Mouse (Mus musculus): ENCODE measurements around the gene Pitx1. TPM values are rescaled to one million over a fixed set of nuclear protein-coding genes. Genes with fewer than 3 reads are reported as not detected.
A peak's percentile ranks its signal among the peaks of the same experiment; 100 is the strongest.

The Pitx1 gene
- polyA plus RNA-seq, 1 experiment from 2014 or later, result 0.42 TPM

DNA sequence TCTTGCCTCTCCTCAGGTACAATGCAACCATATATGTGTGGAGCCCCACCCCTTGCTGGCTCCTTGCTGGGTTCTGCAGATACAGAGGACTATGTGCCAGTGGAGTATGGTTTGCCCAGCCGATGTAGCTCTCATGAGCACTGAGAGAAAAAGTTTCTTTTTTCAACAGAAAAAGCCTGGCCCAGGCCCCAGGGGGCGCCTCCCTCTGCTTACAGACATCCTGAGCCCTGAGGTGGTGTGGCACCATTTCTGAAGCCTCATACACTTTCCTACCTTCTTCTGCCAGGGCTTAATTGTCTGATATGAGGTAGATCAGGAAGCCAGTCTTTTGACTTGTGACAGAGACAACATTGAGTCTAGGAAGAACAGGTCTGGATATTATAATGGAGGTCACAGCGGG lies 16.2 kb upstream of the Pitx1 start:
- WGBS, result 74% methylated on average over 3 of the region's 3 CpGs
- Histone ChIP-seq H3K36me3 (ENCODE audit: control insufficient read depth, insufficient read depth, low read length) (no peaks in the 10 kb centered on the region), H3K27me3 (ENCODE audit: control insufficient read depth, insufficient read depth, low read length) (peaks cover 21% of the 10 kb centered on the region)

DNA sequence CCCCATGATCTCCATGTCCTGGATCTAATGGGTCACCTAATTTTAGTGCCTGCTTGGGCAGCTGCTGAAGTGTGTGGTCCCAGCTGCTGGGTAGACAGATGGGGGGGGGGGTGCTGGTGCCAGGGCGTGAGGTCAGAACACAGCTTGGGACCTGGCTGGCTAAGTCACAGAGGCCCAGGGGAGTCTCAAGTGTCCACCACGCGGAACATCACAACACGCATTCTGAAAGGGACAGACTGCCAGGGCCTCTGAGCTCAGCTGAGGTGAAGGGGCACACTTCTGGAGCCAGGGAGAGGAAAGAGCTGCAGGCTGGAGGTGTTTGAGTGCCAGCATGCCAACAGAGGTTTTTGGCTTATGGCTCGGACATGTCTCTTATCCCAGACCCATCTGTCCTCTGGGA lies 14.7 kb upstream of the Pitx1 start:
- 60% methylated on average over 5 of the region's 5 CpGs for WGBS
- H3K27me3 ChIP-seq (ENCODE audit: control insufficient read depth, insufficient read depth, low read length), result peaks cover 26% of the 10 kb centered on the region

More for the DNA sequence above, 16.2 kb upstream of the Pitx1 start:
- H3K4me2 ChIP-seq (replicated peaks; ENCODE audit: low read depth, low read length), result no peak overlapping the region
- H3K4me3 ChIP-seq (ENCODE audit: low read length), result no peak overlapping the region
- no peaks in the 10 kb centered on the region for H3K9me3 ChIP-seq (ENCODE audit: control insufficient read depth, low read length)
- H3K4me1 ChIP-seq (ENCODE audit: control insufficient read depth, insufficient read depth, low read length), result peaks cover 16% of the 10 kb centered on the region
- H3K27ac ChIP-seq (ENCODE audit: low read depth, low read length), result no peak overlapping the region
- ATAC-seq (ENCODE audit: low FRiP score, low TSS enrichment), result no peak
- no peak overlapping the region for H3K9ac ChIP-seq (ENCODE audit: low read depth, low read length)

DNA sequence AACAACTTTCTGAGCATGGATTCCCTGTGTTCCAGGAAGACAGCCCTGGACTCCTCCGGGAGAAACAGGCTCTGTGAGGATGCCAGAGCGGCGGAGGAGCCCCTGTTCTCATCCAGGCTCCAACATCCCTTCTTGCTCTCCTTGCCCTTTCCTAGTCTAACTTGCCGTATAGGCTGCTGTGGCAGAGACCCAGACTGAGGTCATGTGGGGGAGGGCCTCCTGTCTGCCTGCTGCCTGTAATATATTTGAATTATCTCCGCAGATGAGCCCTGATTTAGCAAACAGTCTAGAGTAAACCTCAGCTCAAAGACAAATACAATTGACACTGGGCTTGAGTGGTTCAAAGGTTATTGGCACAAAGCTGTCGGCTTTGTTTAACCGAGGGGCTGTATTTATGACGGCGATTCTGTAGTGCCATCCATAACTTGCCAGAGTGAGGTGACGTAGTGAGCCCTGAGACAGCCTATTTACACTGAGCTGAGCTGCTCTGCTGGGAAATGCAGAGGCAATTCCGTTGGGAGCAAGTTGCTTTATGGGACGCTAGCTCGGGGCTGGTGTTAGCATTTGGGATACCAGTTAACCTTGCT lies 12.7 kb upstream of the Pitx1 start:
- Histone ChIP-seq H3K4me1 (ENCODE audit: control insufficient read depth, insufficient read depth, low read length) (peaks cover 22% of the 10 kb centered on the region), H3K27me3 (ENCODE audit: control insufficient read depth, insufficient read depth, low read length) (peaks cover 33% of the 10 kb centered on the region), H3K27ac (ENCODE audit: low read depth, low read length) (no peak overlapping the region), H3K4me2 (replicated peaks; ENCODE audit: low read depth, low read length) (no peak overlapping the region), H3K36me3 (ENCODE audit: control insufficient read depth, insufficient read depth, low read length) (no peaks in the 10 kb centered on the region), H3K4me3 (ENCODE audit: low read length) (no peak overlapping the region), H3K9me3 (ENCODE audit: control insufficient read depth, low read length) (peaks cover 3% of the 10 kb centered on the region; the same call in 1 of the 2 replicates), H3K9ac (ENCODE audit: low read depth, low read length) (no peak overlapping the region)
- 10% methylated on average over 13 of the region's 13 CpGs for WGBS
- no peak for ATAC-seq (ENCODE audit: low FRiP score, low TSS enrichment)

More for the DNA sequence above, 14.7 kb upstream of the Pitx1 start:
- no peak overlapping the region for H3K9ac ChIP-seq (ENCODE audit: low read depth, low read length)
- no peak overlapping the region for H3K27ac ChIP-seq (ENCODE audit: low read depth, low read length)
- ATAC-seq (ENCODE audit: low FRiP score, low TSS enrichment), result no peak
- no peak overlapping the region for H3K4me2 ChIP-seq (replicated peaks; ENCODE audit: low read depth, low read length)
- H3K9me3 ChIP-seq (ENCODE audit: control insufficient read depth, low read length), result no peaks in the 10 kb centered on the region
- H3K36me3 ChIP-seq (ENCODE audit: control insufficient read depth, insufficient read depth, low read length), result no peaks in the 10 kb centered on the region
- H3K4me3 ChIP-seq (ENCODE audit: low read length), result no peak overlapping the region
- H3K4me1 ChIP-seq (ENCODE audit: control insufficient read depth, insufficient read depth, low read length), result peaks cover 22% of the 10 kb centered on the region

DNA sequence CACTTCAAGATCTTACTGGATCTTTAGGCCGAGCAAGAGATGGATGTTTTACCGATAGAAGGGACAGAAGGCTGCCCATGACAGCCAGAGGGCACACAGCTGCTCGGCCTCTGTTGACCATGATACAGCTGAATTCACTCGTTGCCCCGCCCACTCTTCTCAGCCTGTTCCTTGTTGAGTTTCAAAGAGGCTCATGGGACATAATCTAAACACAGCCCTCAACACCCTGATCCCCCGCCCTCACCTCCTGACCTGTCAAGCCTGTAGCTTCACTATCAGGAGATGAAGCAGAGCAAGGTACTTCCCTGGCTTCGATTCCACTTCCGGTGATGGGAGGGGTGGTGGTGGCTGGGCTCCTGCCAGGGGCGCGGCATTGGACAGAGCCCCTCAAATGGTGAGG lies 11.8 kb upstream of the Pitx1 start:
- Histone ChIP-seq H3K36me3 (ENCODE audit: control insufficient read depth, insufficient read depth, low read length) (no peaks in the 10 kb centered on the region), H3K4me3 (ENCODE audit: low read length) (peak overlapping the region; percentile 15), H3K4me2 (replicated peaks; ENCODE audit: low read depth, low read length) (peak overlapping the region; percentile 39), H3K4me1 (ENCODE audit: control insufficient read depth, insufficient read depth, low read length) (peaks cover 22% of the 10 kb centered on the region), H3K27ac (ENCODE audit: low read depth, low read length) (no peak overlapping the region), H3K27me3 (ENCODE audit: control insufficient read depth, insufficient read depth, low read length) (peaks cover 33% of the 10 kb centered on the region), H3K9me3 (ENCODE audit: control insufficient read depth, low read length) (peaks cover 6% of the 10 kb centered on the region; the same call in 1 of the 2 replicates), H3K9ac (ENCODE audit: low read depth, low read length) (no peak overlapping the region)
- WGBS, result 12% methylated on average over 10 of the region's 10 CpGs
- ATAC-seq (ENCODE audit: low FRiP score, low TSS enrichment), result peak; percentile 74

DNA sequence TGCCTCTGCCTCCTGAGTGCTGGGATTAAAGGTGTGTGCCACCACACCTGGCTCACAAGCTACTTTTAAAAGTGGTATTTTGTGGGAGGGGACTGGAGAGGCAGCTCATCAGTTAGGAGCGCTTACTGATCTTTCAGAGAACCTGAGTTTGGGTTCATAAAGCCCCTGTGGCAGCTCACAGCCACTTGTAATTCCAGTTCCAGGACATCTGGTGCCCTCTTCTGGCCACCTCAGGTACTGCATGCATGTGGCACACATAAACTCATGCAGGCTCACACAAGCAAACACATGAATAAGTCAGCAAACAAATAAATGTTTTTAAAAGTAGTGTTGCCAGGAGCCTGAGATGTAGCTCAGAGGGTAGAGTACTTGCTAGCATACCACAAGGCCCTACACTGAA lies 7.7 kb upstream of the Pitx1 start:
- no peak overlapping the region for H3K9ac ChIP-seq (ENCODE audit: low read depth, low read length)
- peaks cover 21% of the 10 kb centered on the region for H3K4me1 ChIP-seq (ENCODE audit: control insufficient read depth, insufficient read depth, low read length)
- ATAC-seq (ENCODE audit: low FRiP score, low TSS enrichment), result no peak
- WGBS, result 94% methylated on average over 1 of the region's 1 CpGs
- H3K9me3 ChIP-seq (ENCODE audit: control insufficient read depth, low read length), result peaks cover 6% of the 10 kb centered on the region; the same call in 1 of the 2 replicates
- no peak overlapping the region for H3K4me2 ChIP-seq (replicated peaks; ENCODE audit: low read depth, low read length)
- no peak overlapping the region for H3K4me3 ChIP-seq (ENCODE audit: low read length)
- peaks cover 64% of the 10 kb centered on the region for H3K27me3 ChIP-seq (ENCODE audit: control insufficient read depth, insufficient read depth, low read length)
- H3K36me3 ChIP-seq (ENCODE audit: control insufficient read depth, insufficient read depth, low read length), result no peaks in the 10 kb centered on the region
- no peak overlapping the region for H3K27ac ChIP-seq (ENCODE audit: low read depth, low read length)

DNA sequence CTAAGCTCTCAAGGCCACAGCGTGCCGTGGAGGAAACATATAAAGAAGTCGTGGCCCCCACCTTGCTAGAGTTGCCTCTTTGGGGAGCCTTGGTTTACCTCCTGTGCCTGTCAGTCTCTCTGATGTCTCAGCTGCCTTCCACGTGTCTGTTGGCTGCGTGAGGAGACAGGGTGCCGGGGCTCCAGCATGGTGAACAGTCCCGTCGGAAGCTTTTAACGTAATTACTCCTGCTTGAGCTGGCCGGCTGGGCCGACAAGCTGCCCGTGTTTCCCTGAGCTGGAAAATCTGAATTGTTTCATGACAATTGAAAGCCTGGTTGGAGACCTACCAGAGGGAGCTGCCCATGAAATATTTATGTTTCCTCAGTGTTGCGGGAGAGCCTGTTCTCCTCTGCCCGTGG lies 4.2 kb upstream of the Pitx1 start:
- no peak for ATAC-seq (ENCODE audit: low FRiP score, low TSS enrichment)
- H3K36me3 ChIP-seq (ENCODE audit: control insufficient read depth, insufficient read depth, low read length), result no peaks in the 10 kb centered on the region
- H3K27me3 ChIP-seq (ENCODE audit: control insufficient read depth, insufficient read depth, low read length), result peaks cover 77% of the 10 kb centered on the region
- H3K27ac ChIP-seq (ENCODE audit: low read depth, low read length), result no peak overlapping the region
- H3K4me2 ChIP-seq (replicated peaks; ENCODE audit: low read depth, low read length), result no peak overlapping the region
- H3K9ac ChIP-seq (ENCODE audit: low read depth, low read length), result no peak overlapping the region
- 28% methylated on average over 14 of the region's 14 CpGs for WGBS
- H3K4me3 ChIP-seq (ENCODE audit: low read length), result no peak overlapping the region
- peaks cover 6% of the 10 kb centered on the region; the same call in 1 of the 2 replicates for H3K9me3 ChIP-seq (ENCODE audit: control insufficient read depth, low read length)
- peaks cover 4% of the 10 kb centered on the region; the same call in 1 of the 2 replicates for H3K4me1 ChIP-seq (ENCODE audit: control insufficient read depth, insufficient read depth, low read length)

DNA sequence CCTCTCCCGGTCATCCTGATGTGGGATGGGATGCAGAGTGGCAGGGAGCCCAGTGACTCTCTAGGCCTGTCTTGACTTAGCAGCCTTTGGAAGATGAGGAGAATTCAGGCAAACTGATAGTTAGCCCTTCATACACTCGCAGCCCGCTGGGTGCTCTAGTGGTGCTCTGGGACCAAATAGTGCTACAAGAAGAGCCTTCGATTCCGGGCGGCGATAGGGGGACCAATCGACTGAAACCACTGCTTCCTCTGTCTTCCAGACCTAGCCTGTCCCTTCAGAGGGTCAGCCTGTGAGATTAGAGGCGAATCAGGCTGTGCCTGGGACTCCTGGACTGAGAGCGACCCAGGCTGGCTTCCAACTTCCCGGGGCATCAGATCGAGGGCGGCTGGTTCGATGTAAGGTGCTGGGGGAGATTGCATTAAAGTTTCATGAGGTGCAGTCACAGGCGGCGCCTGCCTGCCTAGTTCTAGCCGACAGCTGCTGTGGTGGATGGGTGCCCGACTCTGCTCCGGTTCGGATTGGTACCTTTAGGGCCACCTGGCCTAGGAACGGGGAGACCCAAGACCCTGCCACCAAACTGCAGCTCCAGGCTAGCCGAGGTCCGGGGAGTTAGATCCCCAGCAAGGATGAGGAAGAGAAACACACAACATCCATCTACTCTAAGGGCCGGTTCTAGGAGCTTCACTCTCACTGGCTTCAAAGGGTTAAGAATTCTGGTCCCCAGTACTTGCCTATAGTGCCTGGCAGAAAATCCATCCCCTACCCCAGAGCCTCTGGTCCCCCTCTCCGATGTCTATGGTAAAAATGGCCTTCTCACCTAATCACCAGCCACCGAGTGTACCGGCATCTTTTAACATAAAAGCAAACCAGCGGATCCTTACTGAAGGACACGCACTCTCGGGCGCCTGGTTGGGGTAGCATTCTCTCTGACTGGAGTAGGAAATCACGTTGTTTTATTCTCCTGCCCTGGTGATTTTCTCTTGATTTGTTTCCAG lies 1.1 kb upstream of the Pitx1 start:
- Histone ChIP-seq H3K9me3 (ENCODE audit: control insufficient read depth, low read length) (no peaks in the 10 kb centered on the region), H3K4me1 (ENCODE audit: control insufficient read depth, insufficient read depth, low read length) (peaks cover 4% of the 10 kb centered on the region; the same call in 1 of the 2 replicates), H3K27me3 (ENCODE audit: control insufficient read depth, insufficient read depth, low read length) (peaks cover 98% of the 10 kb centered on the region), H3K4me3 (ENCODE audit: low read length) (no peak overlapping the region), H3K36me3 (ENCODE audit: control insufficient read depth, insufficient read depth, low read length) (no peaks in the 10 kb centered on the region), H3K4me2 (replicated peaks; ENCODE audit: low read depth, low read length) (no peak overlapping the region), H3K9ac (ENCODE audit: low read depth, low read length) (no peak overlapping the region), H3K27ac (ENCODE audit: low read depth, low read length) (no peak overlapping the region)
- WGBS, result 1% methylated on average over 32 of the region's 32 CpGs
- ATAC-seq (ENCODE audit: low FRiP score, low TSS enrichment), result no peak

DNA sequence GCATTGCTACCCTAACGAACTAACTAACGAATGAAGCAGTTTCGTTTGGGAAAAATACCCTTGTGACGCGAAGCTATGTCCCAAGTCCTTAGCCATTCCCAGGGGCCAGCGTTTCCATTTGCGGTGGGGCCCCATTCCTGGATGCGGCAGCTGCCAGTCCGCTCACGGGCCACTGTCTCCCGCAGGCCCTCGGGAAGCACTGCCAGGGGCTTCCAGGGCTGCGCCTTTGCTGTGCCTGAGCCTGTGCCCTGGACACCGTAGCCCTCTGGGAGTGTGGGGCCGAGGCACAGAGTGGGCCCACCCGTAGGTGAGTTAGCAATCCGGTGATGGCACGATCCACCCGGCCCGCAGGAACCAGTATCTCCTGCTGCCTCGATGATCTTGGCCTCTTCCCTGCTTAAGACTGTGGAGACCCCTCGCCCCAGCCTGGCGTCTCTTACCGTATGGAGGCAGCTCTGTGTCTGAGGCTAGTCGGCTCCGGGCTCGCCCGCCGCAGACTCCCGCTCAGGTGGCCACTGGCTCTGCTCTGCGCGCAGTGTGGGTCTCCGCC lies 369 bp downstream of the Pitx1 start:
- Histone ChIP-seq H3K27me3 (ENCODE audit: control insufficient read depth, insufficient read depth, low read length) (peaks cover 98% of the 10 kb centered on the region), H3K27ac (ENCODE audit: low read depth, low read length) (no peak overlapping the region), H3K36me3 (ENCODE audit: control insufficient read depth, insufficient read depth, low read length) (no peaks in the 10 kb centered on the region), H3K4me2 (replicated peaks; ENCODE audit: low read depth, low read length) (0 out of 2 replicates have a peak overlapping the region, but pooled peaks have one; percentile 10), H3K9me3 (ENCODE audit: control insufficient read depth, low read length) (no peaks in the 10 kb centered on the region), H3K9ac (ENCODE audit: low read depth, low read length) (no peak overlapping the region), H3K4me1 (ENCODE audit: control insufficient read depth, insufficient read depth, low read length) (peaks cover 10% of the 10 kb centered on the region), H3K4me3 (ENCODE audit: low read length) (peak overlapping the region; percentile 9; the same call in 1 of the 2 replicates)
- no peak for ATAC-seq (ENCODE audit: low FRiP score, low TSS enrichment)
- WGBS, result 1% methylated on average over 33 of the region's 33 CpGs

Measured in kidney, embryonic 14.5 days (tissue).